Mouse (Mus musculus): ENCODE results near the gene Gm29644.
"Not testable (repeated sequence)": the region's sequence is repeated elsewhere in the genome, so short reads cannot be mapped to it uniquely, and the experiment has no call there.

The Gm29644 gene

GRCm38 (mm10) chrY:70303187-70303586, at the start of gene Gm29644, which contains the start of gene Gm29423:
Gene Gm29644, minus strand, starts transcription at chrY:70303343.
Gene Gm29423, minus strand, starts transcription at chrY:70303287.
- not testable (repeated sequence) for DNase-seq

- DNase-seq: not testable (repeated sequence)
These were observed 29.6 kb downstream of the Gm29644 start, which contains the start of gene Gm21118 for GRCm38 (mm10) chrY:70273542-70273941. Gene Gm21118, minus strand, starts transcription at chrY:70273642.

Measured in kidney, postnatal 36 days (tissue).